Mouse (Mus musculus): ENCODE data around the gene Gm3542.
"Not testable (repeated sequence)": the region's sequence is repeated elsewhere in the genome, so short reads cannot be mapped to it uniquely, and the experiment has no call there.

Gm3542 gene

GRCm38 (mm10) chr14:5334828-5335227 is at the start of gene Gm3542:
Gene Gm3542 (minus strand): TSS chr14:5334928.
- DNase-seq: not testable (repeated sequence)
